Mouse (Mus musculus) small intestine, adult 2 months (tissue): ENCODE results near the gene Eprs. TPM values are rescaled to one million over a fixed set of nuclear protein-coding genes. Genes with fewer than 3 reads are reported as not detected.
A peak's percentile ranks its signal among the peaks of the same experiment; 100 is the strongest.
"Not testable (repeated sequence)": the region's sequence is repeated elsewhere in the genome, so short reads cannot be mapped to it uniquely, and the experiment has no call there.

Experiments used
- H3K27ac ChIP-seq: fragments of 200-500 bp; 2 replicates; pipeline ENCODE4 v1.5.1; 2012; ENCODE audit warnings: low read depth, low read length, control low read depth, inconsistent platforms; ENCODE audit not compliant: insufficient read depth
- H3K27me3 ChIP-seq: fragments of 200-500 bp; 2 replicates; pipeline ENCODE4 v1.6.1; 2012; ENCODE audit warnings: mild to moderate bottlenecking, moderate library complexity, low read length, inconsistent platforms; ENCODE audit not compliant: control insufficient read depth, insufficient read depth
- H3K36me3 ChIP-seq: fragments of 200-500 bp; 2 replicates; pipeline ENCODE4 v1.6.1; 2012; ENCODE audit warnings: mild to moderate bottlenecking, low read length, control low read depth, inconsistent platforms; ENCODE audit not compliant: control insufficient read depth, insufficient read depth
- H3K4me1 ChIP-seq: fragments of 200-500 bp; 2 replicates; pipeline ENCODE4 v1.6.1; 2012; ENCODE audit warnings: low read length, inconsistent platforms, mixed read lengths; ENCODE audit not compliant: control insufficient read depth, insufficient read depth, insufficient read length
- H3K4me3 ChIP-seq: fragments of 200-500 bp; 2 replicates; pipeline ENCODE4 v1.5.1; 2012; ENCODE audit warnings: low read depth, mild to moderate bottlenecking, control low read depth, inconsistent platforms, low read length, moderate library complexity
- CTCF ChIP-seq: fragments of 200-500 bp; IDR thresholded peaks from 2 replicates; pipeline ENCODE4 v1.5.1; 2012; ENCODE audit warnings: low read depth, mild to moderate bottlenecking, control low read depth, inconsistent platforms, low read length, moderate library complexity, mixed read lengths; ENCODE audit not compliant: insufficient replicate concordance, insufficient read length; ENCODE audit errors: extremely low read depth
- POLR2A ChIP-seq: fragments of 200-500 bp; IDR thresholded peaks from 2 replicates; pipeline ENCODE4 v1.6.1; 2012; ENCODE audit warnings: low read depth, mild to moderate bottlenecking, control low read depth, inconsistent platforms, low read length, moderate library complexity
- WGBS: fragments of 180-500 bp; shearing (Covaris S2); methylation state at CpG from one replicate; pipeline ENCODE4 v1.1.7; 2018; 5-methylcytosine and 5-hydroxymethylcytosine counted together
- polyA plus RNA-seq: library from polyadenylated mRNA; depleted of rRNA; stranded (reverse); fragments of >200 nt; gene quantifications from 2 replicates; pipeline ENCODE4 v1.2.3, GENCODE M21; 2012; rRNA removed

Eprs gene
- 1.5 and 3.0 TPM in 2 replicates for polyA plus RNA-seq

GRCm38 (mm10) chr1:185362677-185363520, at the start of gene Eprs:
Gene Eprs, plus strand, starts transcription at chr1:185363044.
- WGBS: under 1% methylated on average over 92 of the region's 92 CpGs
- Histone ChIP-seq H3K4me3 (peak within 1 kb of the TSS; percentile 81), H3K36me3 (peaks cover 7% of the 10 kb centered on the region), H3K4me1 (peaks cover 3% of the 10 kb centered on the region; the same call in 1 of the 2 replicates), H3K27ac (peak within 1 kb of the TSS; percentile 79), H3K27me3 (no peaks in the 10 kb centered on the region)
- TF ChIP-seq POLR2A: peak; percentile 43
- TF ChIP-seq CTCF: no peak

GRCm38 (mm10) chr1:185314546-185314945, 48.3 kb upstream of the Eprs start:
- 56% methylated on average over 4 of the region's 4 CpGs for WGBS
- H3K4me1 ChIP-seq: peaks cover 8% of the 10 kb centered on the region
- no peak overlapping the region for H3K4me3 ChIP-seq
- H3K27me3 ChIP-seq: no peaks in the 10 kb centered on the region
- H3K36me3 ChIP-seq: peaks cover 36% of the 10 kb centered on the region
- no peak overlapping the region for H3K27ac ChIP-seq
- no peak for TF ChIP-seq CTCF
- TF ChIP-seq POLR2A: peak; percentile 69

- 88% methylated on average over 16 of the region's 16 CpGs for WGBS
- Histone ChIP-seq H3K27me3 (no peaks in the 10 kb centered on the region), H3K27ac (no peak overlapping the region), H3K36me3 (peaks cover 46% of the 10 kb centered on the region), H3K4me3 (no peak overlapping the region), H3K4me1 (peaks cover 5% of the 10 kb centered on the region; the same call in 1 of the 2 replicates)
- TF ChIP-seq CTCF: no peak
- TF ChIP-seq POLR2A: no peak
These were observed 46.8 kb upstream of the Eprs start for GRCm38 (mm10) chr1:185315846-185316568.

GRCm38 (mm10) chr1:185327754-185328345, 35.0 kb upstream of the Eprs start:
- not testable (repeated sequence) for H3K4me3 ChIP-seq, H3K27me3 ChIP-seq, H3K27ac ChIP-seq, H3K4me1 ChIP-seq
- peaks cover 37% of the 10 kb centered on the region for H3K36me3 ChIP-seq
- WGBS: 31% methylated on average over 3 of the region's 3 CpGs

GRCm38 (mm10) chr1:185328721-185329610, 33.9 kb upstream of the Eprs start, which contains the start of gene Iars2:
Gene Iars2, minus strand, starts transcription at chr1:185329396.
- peaks cover 26% of the 10 kb centered on the region for H3K36me3 ChIP-seq
- TF ChIP-seq CTCF: peak; percentile 23; the same call in 1 of the 2 replicates
- peak; percentile 44; the same call in 1 of the 2 replicates for TF ChIP-seq POLR2A
- WGBS: under 1% methylated on average over 76 of the region's 76 CpGs

GRCm38 (mm10) chr1:185329851-185330250, 33.0 kb upstream of the Eprs start:
- 95% methylated on average over 8 of the region's 8 CpGs for WGBS
- no peak overlapping the region for H3K4me3 ChIP-seq
- no peak overlapping the region for H3K27ac ChIP-seq
- TF ChIP-seq CTCF (no peak), POLR2A (no peak)
- H3K27me3 ChIP-seq: no peaks in the 10 kb centered on the region
- peaks cover 25% of the 10 kb centered on the region for H3K36me3 ChIP-seq
- peaks cover 7% of the 10 kb centered on the region; the same call in 1 of the 2 replicates for H3K4me1 ChIP-seq

More at GRCm38 (mm10) chr1:185328721-185329610, 33.9 kb upstream of the Eprs start, which contains the start of gene Iars2:
- H3K27ac ChIP-seq: peak within 1 kb of the TSS; percentile 73
- H3K4me3 ChIP-seq: peak within 1 kb of the TSS; percentile 77
- H3K27me3 ChIP-seq: no peaks in the 10 kb centered on the region
- H3K4me1 ChIP-seq: peaks cover 4% of the 10 kb centered on the region; the same call in 1 of the 2 replicates

- TF ChIP-seq CTCF: no peak
- TF ChIP-seq POLR2A: no peak
- no peak overlapping the region for H3K27ac ChIP-seq
- 44% methylated on average over 5 of the region's 5 CpGs for WGBS
- H3K4me3 ChIP-seq: no peak overlapping the region
- H3K36me3 ChIP-seq: peaks cover 13% of the 10 kb centered on the region; the same call in 1 of the 2 replicates
- peaks cover 7% of the 10 kb centered on the region; the same call in 1 of the 2 replicates for H3K4me1 ChIP-seq
- no peaks in the 10 kb centered on the region for H3K27me3 ChIP-seq
These were observed 31.5 kb upstream of the Eprs start for GRCm38 (mm10) chr1:185331364-185331763.
